Mouse (Mus musculus) lung, adult 2 months (tissue): ENCODE data around the gene Cadm1. TPM values are rescaled to one million over a fixed set of nuclear protein-coding genes. Genes with fewer than 3 reads are reported as not detected.

Experiments
- DNase-seq: peaks from one replicate; pipeline ENCODE4 v3.0.0; 2022
- H3K4me1 ChIP-seq: fragments of 200-500 bp; 2 replicates; pipeline ENCODE4 v1.6.1; 2011; ENCODE audit warnings: low read length; ENCODE audit not compliant: control insufficient read depth, insufficient read depth
- H3K4me3 ChIP-seq: fragments of 200-500 bp; replicated peaks from 2 replicates; pipeline ENCODE3; 2011; ENCODE audit warnings: low read depth, mild to moderate bottlenecking, control low read depth, low read length; ENCODE audit errors: extremely low read depth
- CTCF ChIP-seq: fragments of 200-500 bp; IDR thresholded peaks from 2 replicates; pipeline ENCODE4 v1.5.1; 2011; ENCODE audit warnings: mild to moderate bottlenecking, low read length, control low read depth; ENCODE audit not compliant: insufficient read depth
- POLR2A ChIP-seq: fragments of 200-500 bp; IDR thresholded peaks from 2 replicates; pipeline ENCODE4 v1.6.1; 2011; ENCODE audit warnings: low read depth, mild to moderate bottlenecking, control low read depth, low read length, borderline replicate concordance; ENCODE audit errors: extremely low read depth
- WGBS: fragments of 180-500 bp; shearing (Covaris S2); methylation state at CpG from one replicate; pipeline ENCODE4 v1.1.7; 2018; 5-methylcytosine and 5-hydroxymethylcytosine counted together
- polyA plus RNA-seq: library from polyadenylated mRNA; depleted of rRNA; stranded (reverse); fragments of >200 nt; gene quantifications from 2 replicates; pipeline ENCODE4 v1.2.3, GENCODE M21; 2012

The Cadm1 gene
- polyA plus RNA-seq, 1 experiment = 101 TPM

- TF ChIP-seq CTCF (no peak), POLR2A (no peak)
- 47% methylated on average over 12 of the region's 12 CpGs for WGBS
These were observed 15.7 kb downstream of the Cadm1 start for GRCm38 (mm10) chr9:47545667-47546066.

DNA sequence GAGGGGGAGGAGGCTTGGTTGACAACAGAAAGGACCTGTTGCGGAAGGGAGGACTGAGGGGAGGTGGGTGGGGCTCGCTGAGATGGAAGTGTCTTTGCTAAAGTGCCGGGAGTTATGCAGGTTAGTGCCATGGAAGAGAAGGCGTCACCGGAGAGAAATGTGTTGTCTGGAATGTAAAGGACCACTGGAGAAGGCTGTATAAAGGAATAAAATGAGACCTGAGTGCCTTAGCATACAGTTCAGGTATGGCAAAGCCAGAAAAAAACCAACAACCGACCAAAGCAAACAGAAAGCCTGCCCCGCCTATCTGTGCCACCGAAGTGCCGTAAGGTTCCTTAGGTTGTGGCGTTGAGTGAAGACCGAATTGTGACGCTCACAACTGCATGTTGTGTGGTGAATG is 18.4 kb downstream of the Cadm1 start:
- Histone ChIP-seq H3K4me3 (no peak overlapping the region), H3K4me1 (peaks cover 3% of the 10 kb centered on the region)
- 78% methylated on average over 12 of the region's 12 CpGs for WGBS
- TF ChIP-seq CTCF = no peak
- TF ChIP-seq POLR2A = no peak
- no peak for DNase-seq

More at GRCm38 (mm10) chr9:47545667-47546066, 15.7 kb downstream of the Cadm1 start:
- H3K4me3 ChIP-seq = no peak overlapping the region
- H3K4me1 ChIP-seq = peaks cover 3% of the 10 kb centered on the region
- DNase-seq = no peak

DNA sequence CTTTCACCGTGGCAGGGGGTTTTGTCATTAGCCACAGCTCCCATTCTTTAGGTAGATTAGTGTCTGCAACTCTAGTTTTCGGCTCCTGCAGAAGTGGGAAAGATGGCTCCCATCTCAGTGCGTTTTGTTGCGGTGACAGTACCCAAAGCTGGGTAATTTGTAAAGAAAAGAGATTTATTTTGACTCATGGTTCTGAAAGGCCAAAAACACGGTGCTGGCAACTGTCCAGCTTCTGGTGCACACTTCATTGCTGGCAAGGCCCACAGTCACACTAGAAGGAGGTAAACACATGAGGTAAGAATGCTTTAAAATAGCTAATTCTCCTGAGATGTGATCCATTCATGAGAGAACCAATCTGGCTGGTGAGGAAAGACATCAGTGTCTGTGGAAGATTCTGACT is 18.9 kb downstream of the Cadm1 start:
- Histone ChIP-seq H3K4me1 (peaks cover 3% of the 10 kb centered on the region), H3K4me3 (no peak overlapping the region)
- TF ChIP-seq CTCF (no peak), POLR2A (no peak)
- 71% methylated on average over 5 of the region's 5 CpGs for WGBS
- DNase-seq = no peak

GRCm38 (mm10) chr9:47552960-47553575 is 23.1 kb downstream of the Cadm1 start:
- TF ChIP-seq CTCF (no peak), POLR2A (no peak)
- no peaks in the 10 kb centered on the region for H3K4me1 ChIP-seq
- no peak overlapping the region for H3K4me3 ChIP-seq
- no peak for DNase-seq
- 76% methylated on average over 10 of the region's 10 CpGs for WGBS

- no peak for DNase-seq
- Histone ChIP-seq H3K4me3 (no peak overlapping the region), H3K4me1 (peaks cover 7% of the 10 kb centered on the region)
- no peak for TF ChIP-seq CTCF
- TF ChIP-seq POLR2A = no peak
- 94% methylated on average over 3 of the region's 3 CpGs for WGBS
These were observed 30.8 kb downstream of the Cadm1 start for GRCm38 (mm10) chr9:47560726-47561125.

DNA sequence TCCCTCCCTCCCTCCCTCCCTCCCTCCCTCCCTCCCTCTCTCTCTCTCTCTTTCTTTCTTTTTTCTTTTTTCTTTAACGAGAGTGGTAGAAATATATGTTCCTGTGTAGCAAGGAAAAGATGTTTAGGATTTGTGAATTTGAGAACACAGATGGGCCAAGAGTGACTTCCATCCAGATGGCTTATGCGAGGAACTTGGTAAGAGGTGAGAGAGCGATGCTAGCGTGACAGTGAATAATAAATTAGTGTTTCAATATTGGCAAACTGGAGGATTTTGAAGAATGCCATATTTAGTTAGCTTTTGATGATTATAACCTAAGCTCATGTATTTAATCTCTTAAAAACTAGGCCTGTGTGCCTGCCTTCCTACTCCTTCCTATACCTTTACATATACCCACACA is 31.6 kb downstream of the Cadm1 start:
- WGBS = 90% methylated on average over 3 of the region's 4 CpGs
- Histone ChIP-seq H3K4me3 (no peak overlapping the region), H3K4me1 (peaks cover 7% of the 10 kb centered on the region)
- DNase-seq = no peak
- no peak for TF ChIP-seq CTCF
- TF ChIP-seq POLR2A = no peak

- 47% methylated on average over 5 of the region's 5 CpGs for whole genome bisulfite sequencing
- DNase-seq = no peak
- TF ChIP-seq CTCF = no peak
- no peak for TF ChIP-seq POLR2A
- peaks cover 4% of the 10 kb centered on the region; the same call in 1 of the 2 replicates for H3K4me1 ChIP-seq
- no peak overlapping the region for H3K4me3 ChIP-seq
These were observed 35.1 kb downstream of the Cadm1 start for GRCm38 (mm10) chr9:47565088-47565487.

- TF ChIP-seq POLR2A (no peak), CTCF (no peak)
- WGBS = 78% methylated on average over 6 of the region's 6 CpGs
- H3K4me3 ChIP-seq = no peak overlapping the region
- H3K4me1 ChIP-seq = peaks cover 4% of the 10 kb centered on the region; the same call in 1 of the 2 replicates
- DNase-seq = no peak
These were observed 37.9 kb downstream of the Cadm1 start for GRCm38 (mm10) chr9:47567873-47568272.

GRCm38 (mm10) chr9:47570184-47570583 is 40.2 kb downstream of the Cadm1 start:
- 86% methylated on average over 4 of the region's 4 CpGs for WGBS
- TF ChIP-seq POLR2A = no peak
- TF ChIP-seq CTCF = no peak
- DNase-seq = no peak
- Histone ChIP-seq H3K4me3 (no peak overlapping the region), H3K4me1 (peaks cover 5% of the 10 kb centered on the region)

DNA sequence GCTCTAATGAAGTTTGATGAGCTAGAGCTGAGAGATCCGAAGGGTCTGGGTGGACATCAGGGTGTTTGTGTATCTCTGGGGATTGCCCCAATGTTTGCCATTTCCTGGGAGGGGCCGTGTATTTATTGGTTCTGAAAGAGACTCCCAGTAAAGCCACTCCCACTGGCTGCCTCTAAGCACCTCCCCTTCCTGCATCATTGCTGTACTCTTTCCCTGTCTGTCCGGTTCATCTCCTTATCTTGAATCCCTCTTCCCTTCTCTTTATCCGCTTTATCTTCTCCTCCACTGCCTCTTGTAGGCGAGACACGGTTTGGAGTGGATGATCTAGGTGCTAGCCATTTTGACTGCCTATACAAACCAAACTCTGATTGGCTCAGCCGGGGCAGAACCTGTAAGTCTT is 41.5 kb downstream of the Cadm1 start:
- 71% methylated on average over 7 of the region's 7 CpGs for WGBS
- TF ChIP-seq CTCF = no peak
- no peak for TF ChIP-seq POLR2A
- DNase-seq = no peak
- H3K4me3 ChIP-seq = no peak overlapping the region
- peaks cover 5% of the 10 kb centered on the region for H3K4me1 ChIP-seq
